Mouse (Mus musculus) B cell, adult (primary cell): ENCODE results near the gene Vmn1r124. TPM values are rescaled to one million over a fixed set of nuclear protein-coding genes. Genes with fewer than 3 reads are reported as not detected.

Source experiments
- total RNA-seq: library from RNA; stranded (reverse); gene quantifications from 4 replicates; pipeline ENCODE4 v1.2.4, GENCODE M21; 2023; ENCODE audit not compliant: inconsistent age

Gene Vmn1r124
- total RNA-seq, result not detected in 4 replicates

DNA sequence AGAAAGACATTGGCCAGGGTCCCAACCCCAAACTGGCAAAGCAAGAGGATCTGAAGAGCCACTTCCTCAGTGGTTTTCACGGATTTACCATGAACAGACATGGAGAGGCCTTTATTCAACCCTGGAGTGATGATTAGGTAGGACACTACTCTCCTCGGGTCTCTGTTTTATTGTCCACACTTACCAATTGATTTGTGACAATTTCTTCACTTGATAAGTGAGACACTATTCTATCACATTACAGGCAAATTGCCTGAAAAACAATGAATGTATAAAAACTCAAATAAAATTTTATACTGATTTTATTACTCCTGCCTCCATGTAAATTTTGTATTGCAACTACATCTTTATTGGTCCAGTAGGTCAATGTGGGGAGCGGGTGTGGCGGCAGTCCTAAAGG lies at the start of gene Vmn1r124:
TSS of gene Vmn1r124 (minus strand) at position 101 of the 400 bp plus-strand sequence.

DNA sequence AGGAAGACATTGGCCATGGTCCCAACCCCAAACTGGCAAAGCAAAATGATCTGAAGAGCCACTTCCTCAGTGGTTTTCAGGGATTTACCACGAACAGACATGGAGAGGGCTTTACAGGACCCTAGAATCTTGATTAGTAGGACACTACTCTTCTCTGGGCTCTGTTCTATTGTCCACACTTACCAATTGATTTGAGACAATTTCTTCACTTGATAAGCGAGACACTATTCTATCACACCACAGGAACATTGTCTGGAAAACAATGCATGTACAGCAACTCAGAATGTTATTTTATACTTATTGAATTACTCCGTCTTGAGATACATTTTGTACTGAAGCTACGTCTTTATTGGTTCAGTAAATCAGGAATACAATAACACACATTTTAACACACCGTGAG lies 41.0 kb upstream of the Vmn1r124 start, which contains the start of gene Vmn1r126:
TSS of gene Vmn1r126 (minus strand) at position 101 of the 400 bp plus-strand sequence.

DNA sequence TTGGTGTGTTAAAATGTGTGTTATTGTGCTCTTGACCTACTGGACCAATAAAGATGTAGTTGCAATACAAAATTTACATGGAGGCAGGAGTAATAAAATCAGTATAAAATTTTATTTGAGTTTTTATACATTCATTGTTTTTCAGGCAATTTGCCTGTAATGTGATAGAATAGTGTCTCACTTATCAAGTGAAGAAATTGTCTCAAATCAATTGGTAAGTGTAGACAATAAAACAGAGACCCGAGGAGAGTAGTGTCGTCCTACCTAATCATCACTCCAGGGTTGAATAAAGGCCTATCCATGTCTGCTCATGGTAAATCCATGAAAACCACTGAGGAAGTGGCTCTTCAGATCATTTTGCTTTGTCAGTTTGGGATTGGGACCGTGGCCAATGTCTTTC lies 11.5 kb upstream of the Vmn1r124 start, which contains the start of gene Vmn1r125:
TSS of gene Vmn1r125 (plus strand) at position 301 of the 400 bp plus-strand sequence.

Other genes starting within 250 kb of the Vmn1r124 start
- gene Vmn1r119, start 248.2 kb downstream of the Vmn1r124 start, total RNA-seq, result not detected in 4 replicates
- gene Vmn1r120, start 206.8 kb downstream of the Vmn1r124 start, total RNA-seq, result not detected in 4 replicates
- not detected in 4 replicates for gene Vmn1r121, start 162.1 kb downstream of the Vmn1r124 start, total RNA-seq
- not detected in 4 replicates for gene Vmn1r122, start 126.5 kb downstream of the Vmn1r124 start, total RNA-seq
- not detected in 4 replicates for gene Vmn1r123, start 98.4 kb downstream of the Vmn1r124 start, total RNA-seq
- gene Gm5157, start 70.2 kb downstream of the Vmn1r124 start, total RNA-seq, result not detected in 4 replicates
- gene Vmn1r125, start 11.6 kb upstream of the Vmn1r124 start, total RNA-seq, result not detected in 4 replicates
- not detected in 4 replicates for gene Vmn1r126, start 40.9 kb upstream of the Vmn1r124 start, total RNA-seq
- not detected in 4 replicates for gene Vmn1r127, start 59.2 kb upstream of the Vmn1r124 start, total RNA-seq
- gene Vmn1r128, start 88.8 kb upstream of the Vmn1r124 start, total RNA-seq, result not detected in 4 replicates
- gene Vmn1r129, start 100.7 kb upstream of the Vmn1r124 start, total RNA-seq, result not detected in 4 replicates
- not detected in 4 replicates for gene Gm6882, start 172.1 kb upstream of the Vmn1r124 start, total RNA-seq